Comparison of ENCODE assay signal across 29 mouse cellular contexts in genomic region chr1:192901516-192901915, GRCm38 (mm10). TPM values are rescaled to one million over a fixed set of nuclear protein-coding genes. Genes with fewer than 3 reads are reported as not detected.
A peak's percentile ranks its signal among the peaks of the same experiment; 100 is the strongest.
DNase-seq lines count a peak whose midpoint lies in the region; ATAC-seq and TF ChIP-seq lines count a peak whose summit lies in the region.
"Had no signal": no experiment of that assay in that cellular context is flagged by ENCODE, and none has a peak within 500 bp of the region (broad histone marks: within the 10 kb centered on the region; RNA-seq: fewer than 3 reads in every experiment).

No protein-coding gene starts in this region.

- H3K36me3 ChIP-seq in kidney, embryonic 14.5 days (ENCODE audit: control insufficient read depth, insufficient read depth, low read length), result no peaks in the 10 kb centered on the region
- H3K36me3 ChIP-seq in kidney, embryonic 16.5 days (ENCODE audit: insufficient read depth, low read length), result no peaks in the 10 kb centered on the region
- no peaks in the 10 kb centered on the region for H3K36me3 ChIP-seq in lung, embryonic 14.5 days (ENCODE audit: insufficient read depth)
- H3K36me3 ChIP-seq in MEL (ENCODE audit: control insufficient read depth in 1 of 2, insufficient read depth in 2 of 2, low read length in 2 of 2), result peaks cover 0 to 2% of the 10 kb centered on the region in 2 experiments; a peak in 2 of 4 replicates
- H3K36me3 ChIP-seq: embryonic facial prominence, embryonic 13.5 days; embryonic facial prominence, embryonic 15.5 days; forebrain, embryonic 10.5 days; G1E had no signal

- no peaks in the 10 kb centered on the region for H3K79me2 ChIP-seq in MEL (ENCODE audit: control insufficient read depth, insufficient read depth, low read length, poor library complexity)

- H3K4me3 ChIP-seq in kidney, embryonic 14.5 days (ENCODE audit: low read length), result no peak overlapping the region
- no peak overlapping the region for H3K4me3 ChIP-seq in kidney, embryonic 16.5 days (ENCODE audit: low read length)
- no peak overlapping the region for H3K4me3 ChIP-seq in lung, embryonic 14.5 days (ENCODE audit: low read depth, low read length)
- H3K4me3 ChIP-seq in MEL (ENCODE audit: control insufficient read depth in 1 of 2, insufficient read depth in 1 of 2, low read depth in 2 of 2, low read length in 2 of 2), result no peak overlapping the region
- H3K4me3 ChIP-seq: embryonic facial prominence, embryonic 13.5 days; embryonic facial prominence, embryonic 15.5 days; erythroblast, embryonic 14.5 days; forebrain, embryonic 10.5 days; forebrain, embryonic 12.5 days had no signal

- TF ChIP-seq EP300 in MEL (IDR thresholded peaks at IDR 0.05; ENCODE audit: low read depth in 1 of 2, low read length in 2 of 2), result no peak

- no peaks in the 10 kb centered on the region for H3K27me3 ChIP-seq in kidney, embryonic 14.5 days (ENCODE audit: control insufficient read depth, insufficient read depth, low read length)
- H3K27me3 ChIP-seq in kidney, embryonic 16.5 days (ENCODE audit: insufficient read depth, low read length), result no peaks in the 10 kb centered on the region
- no peaks in the 10 kb centered on the region for H3K27me3 ChIP-seq in lung, embryonic 14.5 days (ENCODE audit: insufficient read depth, low read length)
- H3K27me3 ChIP-seq in MEL (ENCODE audit: control insufficient read depth in 1 of 2, insufficient read depth in 2 of 2, low read length in 2 of 2), result no peaks in the 10 kb centered on the region
- H3K27me3 ChIP-seq: CH12.LX; embryonic facial prominence, embryonic 13.5 days; embryonic facial prominence, embryonic 15.5 days; forebrain, embryonic 12.5 days had no signal

- H3K4me2 ChIP-seq in kidney, embryonic 14.5 days (replicated peaks; ENCODE audit: low read depth, low read length), result no peak overlapping the region
- H3K4me2 ChIP-seq in kidney, embryonic 16.5 days (replicated peaks; ENCODE audit: low read depth, low read length), result no peak overlapping the region
- no peak overlapping the region for H3K4me2 ChIP-seq in lung, embryonic 14.5 days
- H3K4me2 ChIP-seq: embryonic facial prominence, embryonic 13.5 days; embryonic facial prominence, embryonic 15.5 days; forebrain, embryonic 12.5 days had no signal

- no peak for TF ChIP-seq CTCF in lung, embryonic 14.5 days (IDR thresholded peaks at IDR 0.05; ENCODE audit: low read depth)
- no peak for TF ChIP-seq CTCF in MEL (IDR thresholded peaks at IDR 0.05 in 2 of 3, conservative IDR thresholded peaks at IDR 0.05 in 1 of 3; ENCODE audit: control insufficient read depth in 1 of 3, insufficient read depth in 1 of 3, low read depth in 2 of 3, low read length in 3 of 3, poor library complexity in 1 of 3, severe bottlenecking in 1 of 3)

- peaks cover 4% of the 10 kb centered on the region; the same call in 1 of the 2 replicates for H3K4me1 ChIP-seq in kidney, embryonic 14.5 days (ENCODE audit: control insufficient read depth, insufficient read depth, low read length)
- peaks cover 15% of the 10 kb centered on the region for H3K4me1 ChIP-seq in kidney, embryonic 16.5 days (ENCODE audit: insufficient read depth, low read length)
- H3K4me1 ChIP-seq in lung, embryonic 14.5 days (ENCODE audit: insufficient read depth), result peaks cover 5% of the 10 kb centered on the region; the same call in 1 of the 2 replicates
- peaks cover 4 to 5% of the 10 kb centered on the region in 2 experiments; a peak in 2 of 4 replicates for H3K4me1 ChIP-seq in MEL (ENCODE audit: control insufficient read depth in 1 of 2, insufficient read depth in 2 of 2, low read length in 2 of 2)
- H3K4me1 ChIP-seq: embryonic facial prominence, embryonic 13.5 days; embryonic facial prominence, embryonic 15.5 days; forebrain, embryonic 12.5 days had no signal

- WGBS in kidney, embryonic 14.5 days, result 58% methylated on average over 2 of the region's 2 CpGs
- WGBS in kidney, embryonic 16.5 days, result 49% methylated on average over 2 of the region's 2 CpGs
- WGBS in lung, embryonic 14.5 days, result 42% methylated on average over 2 of the region's 2 CpGs

- no peaks in the 10 kb centered on the region for H3K9me3 ChIP-seq in kidney, embryonic 14.5 days (ENCODE audit: control insufficient read depth, low read length)
- no peaks in the 10 kb centered on the region for H3K9me3 ChIP-seq in kidney, embryonic 16.5 days (ENCODE audit: low read length)
- H3K9me3 ChIP-seq in lung, embryonic 14.5 days (ENCODE audit: low read depth, low read length), result no peaks in the 10 kb centered on the region
- no peaks in the 10 kb centered on the region for H3K9me3 ChIP-seq in MEL (replicated peaks; ENCODE audit: insufficient read depth, low read length)
- H3K9me3 ChIP-seq: embryonic facial prominence, embryonic 15.5 days; forebrain, embryonic 10.5 days; forebrain, embryonic 12.5 days had no signal

- no peak for DNase-seq in kidney, adult 8-10 months
- DNase-seq in kidney, postnatal 14 days, result no peak
- DNase-seq in lung, embryonic 14.5 days, result peak; percentile 51
- DNase-seq in lung, adult 18-20 months, result no peak
- DNase-seq in MEL (ENCODE audit: low read depth, low spot score), result peak; percentile 18
- no peak for DNase-seq in cerebellum, adult 18-20 months
- DNase-seq: adrenal gland, adult 2 months; adrenal gland, postnatal 10 days; adrenal gland, postnatal 25 days; B cell, adult 2 months; cerebellum, adult 11-12 months; cerebellum, adult 8-10 months; cerebellum, adult 9-11 months; cerebellum, postnatal 14 days; cerebellum, postnatal 36 days; embryo, embryonic 11 days had no signal

- TF ChIP-seq RAD21 in MEL (IDR thresholded peaks at IDR 0.05; ENCODE audit: low read depth, low read length), result no peak

- ATAC-seq in kidney, embryonic 14.5 days (ENCODE audit: low FRiP score, low TSS enrichment), result no peak
- ATAC-seq in kidney, embryonic 16.5 days (ENCODE audit: low FRiP score, low TSS enrichment), result no peak
- ATAC-seq in lung, embryonic 14.5 days (ENCODE audit: insufficient read depth), result no peak
- ATAC-seq: CD4-positive, CD25-positive, alpha-beta regulatory T cell, adult 4 months; forebrain, embryonic 14.5 days; forebrain, embryonic 16.5 days had no signal

- TF ChIP-seq POLR2A in MEL (IDR thresholded peaks at IDR 0.05; ENCODE audit: control insufficient read depth in 1 of 2, insufficient read depth in 1 of 2, low read depth in 1 of 2, low read length in 2 of 2, poor library complexity in 1 of 2), result no peak

- H3K27ac ChIP-seq in kidney, embryonic 14.5 days (ENCODE audit: low read depth, low read length), result peak overlapping the region; percentile 30; the same call in 1 of the 2 replicates
- 0 out of 2 replicates have a peak overlapping the region, but pooled peaks have one; percentile 50 for H3K27ac ChIP-seq in kidney, embryonic 16.5 days (ENCODE audit: low read length)
- no peak overlapping the region for H3K27ac ChIP-seq in lung, embryonic 14.5 days (ENCODE audit: low read depth)
- H3K27ac ChIP-seq in MEL (ENCODE audit: control insufficient read depth, low read depth, low read length), result no peak overlapping the region
- H3K27ac ChIP-seq: embryonic facial prominence, embryonic 13.5 days; embryonic facial prominence, embryonic 15.5 days; forebrain, embryonic 10.5 days; forebrain, embryonic 12.5 days had no signal

- no peak overlapping the region for H3K9ac ChIP-seq in kidney, embryonic 14.5 days (ENCODE audit: low read depth, low read length)
- no peak overlapping the region for H3K9ac ChIP-seq in kidney, embryonic 16.5 days (replicated peaks; ENCODE audit: low read length)
- H3K9ac ChIP-seq in lung, embryonic 14.5 days, result no peak overlapping the region
- no peak overlapping the region for H3K9ac ChIP-seq in MEL (ENCODE audit: control insufficient read depth, low read depth, low read length, poor library complexity, severe bottlenecking)
- H3K9ac ChIP-seq: embryonic facial prominence, embryonic 13.5 days; embryonic facial prominence, embryonic 15.5 days; forebrain, embryonic 12.5 days had no signal

TF ChIP-seq in MEL, 35 proteins besides CTCF, POLR2A, EP300 and RAD21:
- no peak for TF ChIP-seq USF1 (IDR thresholded peaks at IDR 0.05; ENCODE audit: low read depth, low read length)
- TF ChIP-seq POLR2AphosphoS5 (IDR thresholded peaks at IDR 0.05; ENCODE audit: borderline replicate concordance, low read depth, low read length), result no peak
- TF ChIP-seq TCF12 (IDR thresholded peaks at IDR 0.05; ENCODE audit: low read depth, low read length), result no peak
- TF ChIP-seq POLR2AphosphoS2 (IDR thresholded peaks at IDR 0.05; ENCODE audit: low read length), result no peak
- TF ChIP-seq E2F4 (IDR thresholded peaks at IDR 0.05; ENCODE audit: borderline replicate concordance, low read depth, low read length), result no peak
- TF ChIP-seq MYC (IDR thresholded peaks at IDR 0.05; ENCODE audit: low read depth, low read length), result no peak
- no peak for TF ChIP-seq MAZ (IDR thresholded peaks at IDR 0.05; ENCODE audit: low read depth, low read length)
- TF ChIP-seq ZNF384 (IDR thresholded peaks at IDR 0.05; ENCODE audit: low read depth, low read length), result no peak
- TF ChIP-seq KAT2A (conservative IDR thresholded peaks at IDR 0.05; ENCODE audit: low read depth, low read length), result no peak
- TF ChIP-seq RCOR1 (IDR thresholded peaks at IDR 0.05; ENCODE audit: low read depth, low read length), result no peak
- no peak for TF ChIP-seq MAX (IDR thresholded peaks at IDR 0.05; ENCODE audit: low read length)
- no peak for TF ChIP-seq CHD1 (IDR thresholded peaks at IDR 0.05; ENCODE audit: low read depth, low read length)
- no peak for TF ChIP-seq UBTF (IDR thresholded peaks at IDR 0.05; ENCODE audit: borderline replicate concordance, insufficient read depth, low read depth, low read length)
- TF ChIP-seq NRF1 (IDR thresholded peaks at IDR 0.05; ENCODE audit: insufficient read depth, low read depth, low read length, poor library complexity, severe bottlenecking), result no peak

RNA-seq across cellular contexts. Expression of gene Sertad4, which starts 46.0 kb away (rescaled TPM):
- polyA plus RNA-seq in kidney, embryonic 14.5 days (2014; fragmentation: Nextera tagmentation; extraction: Ambion mirVana), result 15.7 and 23.9 TPM in 2 replicates
- polyA plus RNA-seq in kidney, embryonic 16.5 days (2015; fragmentation: Nextera tagmentation; extraction: Ambion mirVana), result 10.0 and 20.0 TPM in 2 replicates
- polyA plus RNA-seq in lung, embryonic 14.5 days (2014; fragmentation: Nextera tagmentation; extraction: Ambion mirVana), result 22.8 and 23.5 TPM in 2 replicates
- total RNA-seq in MEL (2012; rRNA removed), result not detected in 2 replicates
- not detected for polyA plus RNA-seq in MEL (2012; ENCODE audit: insufficient read depth in 1 of 2, insufficient read length in 2 of 2, low read depth in 1 of 2, low replicate concordance in 2 of 2, missing spikeins in 1 of 2)
- total RNA-seq: CH12.LX; common myeloid progenitor, adult 5-6 weeks had no signal
- polyA plus RNA-seq: CD4-positive, CD25-positive, alpha-beta regulatory T cell, adult 4 months; G1E had no signal

Comparison
In these comparisons a context has a peak if more than half of its experiments do, and no peak if none do; other contexts are left out.
1. DNase-seq: peak in lung, embryonic 14.5 days (single experiment) and MEL (single experiment); none in kidney, adult 8-10 months (0 of 2), kidney, postnatal 14 days (single experiment), lung, adult 18-20 months (0 of 2) and cerebellum, adult 18-20 months (0 of 2).
2. H3K27ac ChIP-seq: peak in kidney, embryonic 14.5 days (single experiment) and kidney, embryonic 16.5 days (single experiment); none in lung, embryonic 14.5 days (single experiment) and MEL (single experiment).
3. RNA of gene Sertad4, which starts 46.0 kb away (polyA plus RNA-seq): 15.7 to 23.9 TPM in kidney, embryonic 14.5 days, 22.8 to 23.5 TPM in lung, embryonic 14.5 days and 10.0 to 20.0 TPM in kidney, embryonic 16.5 days; not detected in MEL; every median in the first group is over 10 times any median in the second.